Mouse (Mus musculus) limb, embryonic 14.5 days (tissue): Measurements from ENCODE around the gene Mettl22. TPM values are rescaled to one million over a fixed set of nuclear protein-coding genes. Genes with fewer than 3 reads are reported as not detected.

ENCODE experiments used
- ATAC-seq: fragments of 200-750 bp; cut with Nextera tagmentation; 2 replicates; pipeline ENCODE4 v1.8.0; 2017; ENCODE audit warnings: low read depth, moderate number of reproducible peaks, moderate TSS enrichment; ENCODE audit not compliant: low FRiP score
- DNase-seq: peaks from one replicate; pipeline ENCODE4 v3.0.0-alpha.2; 2015; ENCODE audit warnings: low spot score
- H3K27ac ChIP-seq: fragments of 300-500 bp; sonication (generic); replicated peaks from 2 replicates; pipeline ENCODE4 v1.5.1; 2014; ENCODE audit warnings: low read depth, mild to moderate bottlenecking, low read length, moderate library complexity, mixed read lengths
- H3K27me3 ChIP-seq: fragments of 300-500 bp; sonication (generic); 2 replicates; pipeline ENCODE4 v1.6.1; 2014; ENCODE audit warnings: low read length, mixed read lengths; ENCODE audit not compliant: control insufficient read depth, insufficient read depth
- H3K36me3 ChIP-seq: fragments of 300-500 bp; sonication (generic); 2 replicates; pipeline ENCODE4 v1.6.1; 2014; ENCODE audit warnings: mild to moderate bottlenecking, low read length, moderate library complexity, mixed read lengths; ENCODE audit not compliant: control insufficient read depth, insufficient read depth
- H3K4me1 ChIP-seq: fragments of 300-500 bp; sonication (generic); 2 replicates; pipeline ENCODE4 v1.6.1; 2014; ENCODE audit warnings: antibody characterized with exemption, low read length, mixed read lengths; ENCODE audit not compliant: control insufficient read depth, insufficient read depth
- H3K4me2 ChIP-seq: fragments of 300-500 bp; sonication (generic); replicated peaks from 2 replicates; pipeline ENCODE4 v1.6.1; 2014; ENCODE audit warnings: low read depth, mild to moderate bottlenecking, low read length, moderate library complexity; ENCODE audit not compliant: severe bottlenecking
- H3K4me3 ChIP-seq: fragments of 300-500 bp; sonication (generic); replicated peaks from 2 replicates; pipeline ENCODE4 v1.5.1; 2014; ENCODE audit warnings: low read length
- H3K9ac ChIP-seq: fragments of 300-500 bp; sonication (generic); 2 replicates; pipeline ENCODE4 v1.6.1; 2014; ENCODE audit warnings: mild to moderate bottlenecking, low read depth, low read length, moderate library complexity; ENCODE audit not compliant: severe bottlenecking
- H3K9me3 ChIP-seq: fragments of 300-500 bp; sonication (generic); 2 replicates; pipeline ENCODE4 v1.6.1; 2016; ENCODE audit warnings: low read length; ENCODE audit not compliant: control insufficient read depth
- POLR2A ChIP-seq: fragments of 200-500 bp; IDR thresholded peaks from 2 replicates; pipeline ENCODE4 v1.8.0; 2012; ENCODE audit warnings: inconsistent platforms, mild to moderate bottlenecking, moderate library complexity, borderline replicate concordance; ENCODE audit not compliant: insufficient read depth, insufficient read length; ENCODE audit errors: extremely low read depth
- WGBS: fragments of 180-500 bp; shearing (Covaris S2); extraction: QIAGEN DNeasy Blood & Tissue Kit; methylation state at CpG from one replicate; pipeline ENCODE4 v1.1.7; 2014; 5-methylcytosine and 5-hydroxymethylcytosine counted together
- polyA plus RNA-seq, 2 experiments: library from polyadenylated mRNA; depleted of rRNA in 1 of 2; stranded (reverse) in 1 of 2; unstranded in 1 of 2; fragments of >200 nt; fragmentation: Nextera tagmentation in 1 of 2; extraction: Ambion mirVana in 1 of 2; gene quantifications; 2 replicates each; pipeline versions ENCODE4 v1.2.1 to v1.2.3; 2012 to 2014

The Mettl22 gene
- polyA plus RNA-seq, 2 experiments: 28.7 to 42.4 TPM

GRCm38 (mm10) chr16:8523480-8524144 is 53.0 kb downstream of the Mettl22 start:
- 0 out of 2 replicates have a peak overlapping the region, but pooled peaks have one; percentile 31 for H3K9ac ChIP-seq
- H3K4me2 ChIP-seq: peak overlapping the region; percentile 13
- DNase-seq: peak; percentile 82
- TF ChIP-seq POLR2A: no peak
- no peaks in the 10 kb centered on the region for H3K9me3 ChIP-seq
- H3K4me3 ChIP-seq: no peak overlapping the region
- H3K27ac ChIP-seq: peak overlapping the region; percentile 82
- ATAC-seq: peak; percentile 90
- WGBS: 6% methylated on average over 11 of the region's 11 CpGs
- H3K27me3 ChIP-seq: no peaks in the 10 kb centered on the region
- no peaks in the 10 kb centered on the region for H3K36me3 ChIP-seq
- H3K4me1 ChIP-seq: peaks cover 28% of the 10 kb centered on the region

- H3K4me1 ChIP-seq: peaks cover 28% of the 10 kb centered on the region
- 0 out of 2 replicates have a peak overlapping the region, but pooled peaks have one; percentile 31 for H3K9ac ChIP-seq
- H3K4me2 ChIP-seq: peak overlapping the region; percentile 13
- TF ChIP-seq POLR2A: no peak
- no peaks in the 10 kb centered on the region for H3K36me3 ChIP-seq
- H3K4me3 ChIP-seq: no peak overlapping the region
- peak overlapping the region; percentile 82 for H3K27ac ChIP-seq
- no peaks in the 10 kb centered on the region for H3K9me3 ChIP-seq
- DNase-seq: peak; percentile 30
- ATAC-seq: peak; percentile 59; the same call in 1 of the 2 replicates
- 23% methylated on average over 16 of the region's 16 CpGs for WGBS
- no peaks in the 10 kb centered on the region for H3K27me3 ChIP-seq
Measured at GRCm38 (mm10) chr16:8524163-8524847, 53.7 kb downstream of the Mettl22 start.

GRCm38 (mm10) chr16:8525293-8525692 is 54.7 kb downstream of the Mettl22 start:
- Histone ChIP-seq H3K27me3 (no peaks in the 10 kb centered on the region), H3K4me2 (no peak overlapping the region), H3K27ac (no peak overlapping the region), H3K9me3 (no peaks in the 10 kb centered on the region), H3K9ac (no peak overlapping the region), H3K4me3 (no peak overlapping the region), H3K4me1 (peaks cover 35% of the 10 kb centered on the region), H3K36me3 (no peaks in the 10 kb centered on the region)
- no peak for ATAC-seq
- TF ChIP-seq POLR2A: no peak
- no peak for DNase-seq
- WGBS: 71% methylated on average over 3 of the region's 3 CpGs

GRCm38 (mm10) chr16:8525877-8526276 is 55.3 kb downstream of the Mettl22 start:
- no peak overlapping the region for H3K4me3 ChIP-seq
- no peak overlapping the region for H3K27ac ChIP-seq
- peaks cover 35% of the 10 kb centered on the region for H3K4me1 ChIP-seq
- 77% methylated on average over 7 of the region's 7 CpGs for WGBS
- H3K36me3 ChIP-seq: no peaks in the 10 kb centered on the region
- H3K9me3 ChIP-seq: no peaks in the 10 kb centered on the region
- no peak for ATAC-seq
- H3K27me3 ChIP-seq: no peaks in the 10 kb centered on the region
- no peak overlapping the region for H3K4me2 ChIP-seq
- no peak for DNase-seq
- TF ChIP-seq POLR2A: no peak
- H3K9ac ChIP-seq: no peak overlapping the region

GRCm38 (mm10) chr16:8529389-8529788 is 58.8 kb downstream of the Mettl22 start:
- Histone ChIP-seq H3K27ac (0 out of 2 replicates have a peak overlapping the region, but pooled peaks have one; percentile 26), H3K4me2 (no peak overlapping the region)
- WGBS: 83% methylated on average over 1 of the region's 1 CpGs

More at GRCm38 (mm10) chr16:8529389-8529788, 58.8 kb downstream of the Mettl22 start:
- peaks cover 15% of the 10 kb centered on the region for H3K4me1 ChIP-seq
- no peak for DNase-seq
- no peaks in the 10 kb centered on the region for H3K27me3 ChIP-seq
- ATAC-seq: no peak
- no peaks in the 10 kb centered on the region for H3K36me3 ChIP-seq
- no peak overlapping the region for H3K9ac ChIP-seq
- H3K4me3 ChIP-seq: no peak overlapping the region
- TF ChIP-seq POLR2A: no peak
- H3K9me3 ChIP-seq: no peaks in the 10 kb centered on the region
